In the genomic region with DNA sequence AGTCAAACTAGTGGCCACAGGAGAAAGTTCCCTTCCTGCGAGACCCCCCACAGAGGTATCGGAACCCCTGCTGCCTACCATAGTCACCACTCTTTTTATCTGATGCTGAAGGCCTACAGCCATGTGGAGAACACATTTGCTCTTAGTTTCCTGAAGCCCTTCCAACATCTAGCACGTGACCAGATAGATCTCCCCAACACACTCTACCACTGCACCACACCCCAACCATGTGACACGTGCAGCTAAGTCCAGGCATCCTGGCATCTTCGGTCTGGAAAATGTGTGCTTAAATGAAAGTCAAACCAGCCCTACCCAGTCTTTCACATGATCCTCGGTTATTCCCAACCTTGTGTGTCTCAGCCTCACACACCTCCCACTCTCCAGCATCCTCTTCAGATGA, we compare ENCODE assay signal across 22 mouse cellular contexts.
DNase-seq lines count a peak whose midpoint lies in the region; ATAC-seq and TF ChIP-seq lines count a peak whose summit lies in the region.
"Had no signal": no experiment of that assay in that cellular context is flagged by ENCODE, and none has a peak within 500 bp of the region (broad histone marks: within the 10 kb centered on the region; RNA-seq: fewer than 3 reads in every experiment).

No protein-coding gene starts in this region.

- H3K9me3 ChIP-seq in heart, embryonic 12.5 days (replicated peaks) = no peaks in the 10 kb centered on the region
- no peaks in the 10 kb centered on the region for H3K9me3 ChIP-seq in liver, embryonic 15.5 days (replicated peaks)
- no peaks in the 10 kb centered on the region for H3K9me3 ChIP-seq in stomach, postnatal 0 days (ENCODE audit: control insufficient read depth, low read length)
- H3K9me3 ChIP-seq: embryonic facial prominence, embryonic 12.5 days; forebrain, embryonic 15.5 days; heart, embryonic 13.5 days; hindbrain, embryonic 10.5 days; limb, embryonic 13.5 days; neural tube, embryonic 15.5 days had no signal

- no peak overlapping the region for H3K4me3 ChIP-seq in cerebellum, adult 2 months (replicated peaks; ENCODE audit: insufficient read depth, low read depth, low read length)
- H3K4me3 ChIP-seq in heart, embryonic 12.5 days = no peak overlapping the region
- no peak overlapping the region for H3K4me3 ChIP-seq in liver, embryonic 15.5 days (replicated peaks)
- no peak overlapping the region for H3K4me3 ChIP-seq in stomach, postnatal 0 days (ENCODE audit: low read depth, low read length)
- H3K4me3 ChIP-seq: embryonic facial prominence, embryonic 12.5 days; forebrain, embryonic 15.5 days; heart, embryonic 13.5 days; hindbrain, embryonic 10.5 days; limb, embryonic 13.5 days; myocyte; neural tube, embryonic 15.5 days had no signal

- 70% methylated on average over 6 of the region's 6 CpGs for WGBS in cerebellum, adult 2 months
- 69% methylated on average over 6 of the region's 6 CpGs for WGBS in heart, embryonic 12.5 days
- 63% methylated on average over 6 of the region's 6 CpGs for WGBS in liver, embryonic 15.5 days (ENCODE audit: insufficient replicate concordance)
- 72% methylated on average over 6 of the region's 6 CpGs for WGBS in stomach, postnatal 0 days

- TF ChIP-seq EP300 in stomach, postnatal 0 days (optimal IDR thresholded peaks at IDR 0.05) = no peak

- TF ChIP-seq POLR2A in cerebellum, adult 2 months (IDR thresholded peaks at IDR 0.05; ENCODE audit: borderline replicate concordance, insufficient read depth, low read length) = no peak

- no peak overlapping the region for H3K4me2 ChIP-seq in heart, embryonic 12.5 days
- no peak overlapping the region for H3K4me2 ChIP-seq in liver, embryonic 15.5 days
- no peak overlapping the region for H3K4me2 ChIP-seq in stomach, postnatal 0 days (replicated peaks; ENCODE audit: low read depth)
- H3K4me2 ChIP-seq: embryonic facial prominence, embryonic 12.5 days; forebrain, embryonic 15.5 days; heart, embryonic 13.5 days; limb, embryonic 13.5 days; neural tube, embryonic 15.5 days had no signal

- no peaks in the 10 kb centered on the region for H3K36me3 ChIP-seq in heart, embryonic 12.5 days
- no peaks in the 10 kb centered on the region for H3K36me3 ChIP-seq in liver, embryonic 15.5 days (replicated peaks)
- no peaks in the 10 kb centered on the region for H3K36me3 ChIP-seq in stomach, postnatal 0 days (ENCODE audit: control insufficient read depth, insufficient read depth, low read length)
- H3K36me3 ChIP-seq: embryonic facial prominence, embryonic 12.5 days; forebrain, embryonic 15.5 days; heart, embryonic 13.5 days; hindbrain, embryonic 10.5 days; limb, embryonic 13.5 days; neural tube, embryonic 15.5 days had no signal

- DNase-seq in cerebellum, adult 2 months = no peak
- DNase-seq in cerebellum, adult 11 months = no peak
- DNase-seq in heart, adult 8-10 months (ENCODE audit: low spot score) = peak; percentile 66
- no peak for DNase-seq in liver
- DNase-seq in stomach, postnatal 0 days (ENCODE audit: low spot score) = no peak
- DNase-seq in testis, postnatal 14 days (ENCODE audit: low spot score) = no peak
- DNase-seq: adrenal gland, postnatal 10 days; cerebellum, adult 11-12 months; midbrain, embryonic 14.5 days had no signal

- H3K9ac ChIP-seq in heart, embryonic 12.5 days = no peak overlapping the region
- no peak overlapping the region for H3K9ac ChIP-seq in liver, embryonic 15.5 days
- H3K9ac ChIP-seq in stomach, postnatal 0 days (ENCODE audit: low read length) = no peak overlapping the region
- H3K9ac ChIP-seq: embryonic facial prominence, embryonic 12.5 days; forebrain, embryonic 15.5 days; heart, embryonic 13.5 days; limb, embryonic 13.5 days; neural tube, embryonic 15.5 days had no signal

- no peak for TF ChIP-seq CTCF in cerebellum, adult 2 months (IDR thresholded peaks at IDR 0.05; ENCODE audit: borderline replicate concordance, insufficient read depth, low read depth, low read length)
- TF ChIP-seq CTCF in stomach, postnatal 0 days (IDR thresholded peaks at IDR 0.05; ENCODE audit: low read depth) = no peak

- peak overlapping the region; percentile 70; the same call in 1 of the 2 replicates for H3K27ac ChIP-seq in cerebellum, adult 2 months (ENCODE audit: insufficient read depth, low read length)
- no peak overlapping the region for H3K27ac ChIP-seq in heart, embryonic 12.5 days (ENCODE audit: poor library complexity, severe bottlenecking)
- no peak overlapping the region for H3K27ac ChIP-seq in liver, embryonic 15.5 days (replicated peaks)
- no peak overlapping the region for H3K27ac ChIP-seq in stomach, postnatal 0 days (replicated peaks)
- H3K27ac ChIP-seq: embryonic facial prominence, embryonic 12.5 days; forebrain, embryonic 15.5 days; heart, embryonic 13.5 days; hindbrain, postnatal 0 days; kidney, postnatal 0 days; limb, embryonic 13.5 days; neural tube, embryonic 15.5 days had no signal

- no peaks in the 10 kb centered on the region for H3K27me3 ChIP-seq in cerebellum, adult 2 months (ENCODE audit: control insufficient read depth, insufficient read depth, low read length)
- no peaks in the 10 kb centered on the region for H3K27me3 ChIP-seq in heart, embryonic 12.5 days (replicated peaks)
- H3K27me3 ChIP-seq in liver, embryonic 15.5 days = no peaks in the 10 kb centered on the region
- H3K27me3 ChIP-seq in stomach, postnatal 0 days (ENCODE audit: control insufficient read depth, insufficient read depth, low read length) = no peaks in the 10 kb centered on the region
- H3K27me3 ChIP-seq: embryonic facial prominence, embryonic 12.5 days; forebrain, embryonic 15.5 days; heart, embryonic 13.5 days; limb, embryonic 13.5 days; neural tube, embryonic 15.5 days had no signal

- ATAC-seq in heart, embryonic 12.5 days (ENCODE audit: insufficient number of reproducible peaks, low FRiP score) = no peak
- ATAC-seq in liver, embryonic 15.5 days (ENCODE audit: insufficient read depth) = peak; percentile 38; the same call in 1 of the 2 replicates
- ATAC-seq in stomach, postnatal 0 days (ENCODE audit: low FRiP score, low TSS enrichment) = peak; percentile 24; the same call in 1 of the 2 replicates
- ATAC-seq: activated CD4-positive, CD25-positive, alpha-beta regulatory T cell, adult 4 months; forebrain, embryonic 15.5 days; hindbrain, postnatal 0 days; intestine, postnatal 0 days had no signal

- H3K4me1 ChIP-seq in cerebellum, adult 2 months (ENCODE audit: control insufficient read depth, insufficient read depth, low read length) = peaks cover 62% of the 10 kb centered on the region
- peaks cover 48% of the 10 kb centered on the region for H3K4me1 ChIP-seq in heart, embryonic 12.5 days (replicated peaks)
- peaks cover 38% of the 10 kb centered on the region for H3K4me1 ChIP-seq in liver, embryonic 15.5 days (replicated peaks)
- H3K4me1 ChIP-seq in stomach, postnatal 0 days (replicated peaks; ENCODE audit: control insufficient read depth, insufficient read depth) = peaks cover 5% of the 10 kb centered on the region
